Mouse (Mus musculus) right cerebral cortex, postnatal 14 days (tissue): Measurements from ENCODE around the gene Fut1.
A peak's percentile ranks its signal among the peaks of the same experiment; 100 is the strongest.
"Not testable (repeated sequence)": the region's sequence is repeated elsewhere in the genome, so short reads cannot be mapped to it uniquely, and the experiment has no call there.

Experiments
- DNase-seq: peaks from one replicate; pipeline ENCODE4 v3.0.0; 2022

Gene Fut1

GRCm38 (mm10) chr7:45640191-45640957 is 23.3 kb downstream of the Fut1 start:
- no peak for DNase-seq

GRCm38 (mm10) chr7:45641391-45642040 is 24.4 kb downstream of the Fut1 start:
- no peak for DNase-seq

GRCm38 (mm10) chr7:45642083-45642482 is 25.0 kb downstream of the Fut1 start:
- no peak for DNase-seq

- DNase-seq = no peak
These were observed 25.6 kb downstream of the Fut1 start for GRCm38 (mm10) chr7:45642503-45643255.

GRCm38 (mm10) chr7:45643441-45644178 is 26.5 kb downstream of the Fut1 start:
- peak; percentile 90 for DNase-seq

GRCm38 (mm10) chr7:45644183-45644582 is 27.1 kb downstream of the Fut1 start:
- DNase-seq = peak; percentile 60

GRCm38 (mm10) chr7:45644872-45645590 is 27.9 kb downstream of the Fut1 start:
- DNase-seq = no peak

- DNase-seq = no peak
These were observed 28.5 kb downstream of the Fut1 start for GRCm38 (mm10) chr7:45645591-45645971.

GRCm38 (mm10) chr7:45646671-45647070 is 29.6 kb downstream of the Fut1 start:
- DNase-seq = no peak

- DNase-seq = no peak
These were observed 32.3 kb downstream of the Fut1 start for GRCm38 (mm10) chr7:45649351-45649750.

- DNase-seq = not testable (repeated sequence)
These were observed 33.4 kb downstream of the Fut1 start for GRCm38 (mm10) chr7:45650484-45650883.

- DNase-seq = no peak
These were observed 37.4 kb downstream of the Fut1 start for GRCm38 (mm10) chr7:45654424-45655047.

GRCm38 (mm10) chr7:45660746-45661478 is 43.8 kb downstream of the Fut1 start:
- DNase-seq = no peak

GRCm38 (mm10) chr7:45661702-45662101 is 44.6 kb downstream of the Fut1 start:
- not testable (repeated sequence) for DNase-seq

GRCm38 (mm10) chr7:45665303-45666138 is 48.4 kb downstream of the Fut1 start:
- no peak for DNase-seq

- no peak for DNase-seq
These were observed 49.1 kb downstream of the Fut1 start, which contains the start of gene Fut2 for GRCm38 (mm10) chr7:45666161-45666560. Gene Fut2, minus strand, starts transcription at chr7:45666394.

GRCm38 (mm10) chr7:45667761-45668160 is 50.7 kb downstream of the Fut1 start:
- DNase-seq = peak; percentile 45

GRCm38 (mm10) chr7:45668921-45669320 is 51.8 kb downstream of the Fut1 start:
- DNase-seq = no peak
